Mouse (Mus musculus) c-Kit-positive CD71-negative TER-119-negative erythroid progenitor cells, embryonic 14.5 days (primary cell): ENCODE results near the gene Sh2d6.

ENCODE experiments used
- DNase-seq: peaks from one replicate; pipeline ENCODE4 v3.0.0-alpha.2; 2013; ENCODE audit warnings: low read depth

The Sh2d6 gene

GRCm38 (mm10) chr6:72521607-72522006 is at the start of gene Sh2d6:
Gene Sh2d6 (minus strand): TSS chr6:72521707.
- DNase-seq = no peak

DNA sequence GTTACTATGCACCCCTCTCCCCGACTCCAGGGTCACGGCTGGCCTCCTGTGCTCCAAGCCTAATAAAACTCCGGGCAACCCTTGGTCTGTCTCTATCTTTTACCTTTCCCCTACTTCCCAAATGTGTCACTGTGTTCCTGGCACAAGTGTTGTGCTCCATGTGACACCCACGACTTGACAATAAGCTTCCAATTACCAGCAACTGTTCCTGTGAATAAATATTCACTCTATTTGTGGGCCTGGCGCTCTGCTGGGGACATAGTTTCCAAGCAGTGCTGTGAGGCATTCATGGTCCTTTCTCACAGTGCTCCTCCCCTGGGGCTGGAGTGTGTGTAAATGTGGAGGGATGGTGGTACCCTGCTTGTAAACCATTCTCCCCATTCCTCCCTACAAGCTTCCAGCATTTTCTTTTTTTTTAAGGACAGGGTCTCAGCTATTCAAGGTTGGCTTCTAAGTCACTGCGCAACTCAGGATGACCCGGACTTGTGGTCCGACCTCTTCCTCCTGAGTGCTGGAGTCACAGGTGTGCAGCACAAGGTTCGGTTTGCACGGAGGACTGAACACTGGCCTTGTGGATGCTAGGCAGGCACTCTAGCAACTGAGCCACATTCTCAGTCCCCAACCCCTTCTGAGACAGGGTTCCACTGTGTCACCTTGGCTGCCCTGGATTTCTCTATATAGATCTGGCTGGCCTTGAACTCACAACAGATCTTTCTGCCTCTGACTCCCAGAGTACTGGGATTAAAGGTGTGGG is 49.3 kb upstream of the Sh2d6 start:
- DNase-seq = no peak

GRCm38 (mm10) chr6:72568736-72569135 is 47.2 kb upstream of the Sh2d6 start:
- DNase-seq = no peak

GRCm38 (mm10) chr6:72567508-72567907 is 46.0 kb upstream of the Sh2d6 start:
- no peak for DNase-seq

DNA sequence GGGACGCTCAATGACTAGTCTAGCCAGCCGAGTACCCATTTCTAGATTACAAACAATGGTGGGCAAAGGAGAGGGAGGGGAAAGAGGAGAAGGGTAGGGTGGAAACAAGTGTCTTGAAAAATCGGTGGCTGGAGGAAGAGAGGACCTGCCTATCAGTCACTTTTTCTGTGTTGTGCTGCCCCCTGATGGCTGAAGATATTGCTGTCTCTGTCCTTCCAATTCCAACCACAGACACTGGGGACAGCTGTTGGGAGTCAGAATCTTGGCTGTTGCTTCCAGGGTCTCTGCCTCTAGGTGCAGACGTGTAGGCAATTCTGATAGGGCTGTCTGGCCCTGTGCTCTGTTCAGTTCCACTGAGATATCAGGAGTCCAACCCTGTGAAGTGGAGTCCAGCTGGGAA is 44.5 kb upstream of the Sh2d6 start:
- DNase-seq = peak; percentile 86

GRCm38 (mm10) chr6:72565506-72565905 is 44.0 kb upstream of the Sh2d6 start:
- DNase-seq = no peak

DNA sequence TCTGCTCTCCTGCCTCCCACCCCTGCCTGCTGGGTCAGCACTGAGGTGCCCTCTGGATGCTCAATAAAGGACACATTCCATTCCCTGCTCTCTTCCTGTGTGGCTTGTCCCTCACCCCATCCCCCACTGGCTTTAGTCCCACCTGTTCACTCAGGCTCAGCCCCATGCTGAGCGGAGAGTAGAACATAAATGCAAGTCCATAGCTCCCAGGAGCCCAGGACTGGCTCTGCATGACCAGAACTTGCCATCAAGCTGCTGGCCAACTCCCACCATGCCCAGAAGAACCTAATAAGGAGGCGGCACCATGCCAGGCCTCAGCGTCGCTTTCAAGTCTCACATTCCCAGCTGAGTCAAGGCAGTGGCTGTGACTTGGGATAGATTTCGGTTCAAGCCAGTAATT is 41.4 kb upstream of the Sh2d6 start:
- no peak for DNase-seq

DNA sequence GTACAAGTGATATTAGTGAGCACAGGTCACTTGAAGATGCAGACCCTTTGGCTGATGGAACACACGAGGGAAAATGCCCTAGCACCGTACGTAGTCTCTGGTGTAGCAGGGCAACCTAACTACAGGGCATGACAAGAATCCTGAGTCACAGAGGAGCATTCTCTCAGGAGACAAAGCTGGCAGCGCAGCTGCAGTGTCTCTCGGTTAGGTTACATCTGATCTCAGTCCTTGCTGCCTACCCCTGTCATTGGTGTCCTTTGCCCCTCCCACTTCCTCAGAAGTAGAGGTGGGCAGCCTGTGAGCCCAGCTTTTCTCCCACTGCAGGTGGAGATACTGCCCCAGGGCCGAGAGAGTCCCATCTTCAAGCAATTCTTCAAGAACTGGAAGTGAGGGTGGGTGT is 41.0 kb upstream of the Sh2d6 start:
- no peak for DNase-seq

DNA sequence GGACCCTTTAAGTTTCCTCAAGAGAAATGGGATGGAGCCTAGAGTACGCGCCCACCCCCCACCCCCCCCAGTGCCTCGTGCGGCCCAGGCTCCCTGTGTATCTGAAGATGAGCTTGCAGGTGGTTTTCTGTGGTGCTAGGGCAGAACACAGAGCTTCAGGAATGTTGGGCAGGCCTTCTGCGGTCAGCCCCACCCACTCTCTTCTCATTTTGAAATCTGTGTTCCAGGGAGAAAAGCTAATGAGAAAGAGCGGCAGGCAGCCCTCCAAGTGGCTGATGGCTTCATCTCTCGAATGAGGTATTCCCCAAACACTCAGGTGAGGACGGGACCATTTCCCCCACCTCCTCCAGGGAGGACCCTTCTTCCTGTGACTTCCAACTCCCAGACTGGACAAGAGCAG is 39.3 kb upstream of the Sh2d6 start:
- no peak for DNase-seq

DNA sequence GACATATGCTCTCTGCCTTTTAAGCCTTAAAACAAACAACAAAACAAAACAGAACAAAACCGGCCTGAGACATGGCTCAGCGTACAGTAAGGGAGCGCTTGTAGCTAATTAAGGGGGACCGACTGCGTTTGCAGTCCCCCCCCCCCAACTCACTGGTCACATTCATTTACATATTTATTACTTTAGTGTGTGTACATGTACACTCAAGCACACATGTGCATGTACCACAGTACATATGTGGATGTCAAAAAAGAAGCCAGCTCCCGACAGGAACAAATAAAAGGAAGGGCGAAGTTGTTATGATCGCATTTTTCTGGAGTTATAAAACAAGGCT is 31.5 kb upstream of the Sh2d6 start:
- DNase-seq = no peak

DNA sequence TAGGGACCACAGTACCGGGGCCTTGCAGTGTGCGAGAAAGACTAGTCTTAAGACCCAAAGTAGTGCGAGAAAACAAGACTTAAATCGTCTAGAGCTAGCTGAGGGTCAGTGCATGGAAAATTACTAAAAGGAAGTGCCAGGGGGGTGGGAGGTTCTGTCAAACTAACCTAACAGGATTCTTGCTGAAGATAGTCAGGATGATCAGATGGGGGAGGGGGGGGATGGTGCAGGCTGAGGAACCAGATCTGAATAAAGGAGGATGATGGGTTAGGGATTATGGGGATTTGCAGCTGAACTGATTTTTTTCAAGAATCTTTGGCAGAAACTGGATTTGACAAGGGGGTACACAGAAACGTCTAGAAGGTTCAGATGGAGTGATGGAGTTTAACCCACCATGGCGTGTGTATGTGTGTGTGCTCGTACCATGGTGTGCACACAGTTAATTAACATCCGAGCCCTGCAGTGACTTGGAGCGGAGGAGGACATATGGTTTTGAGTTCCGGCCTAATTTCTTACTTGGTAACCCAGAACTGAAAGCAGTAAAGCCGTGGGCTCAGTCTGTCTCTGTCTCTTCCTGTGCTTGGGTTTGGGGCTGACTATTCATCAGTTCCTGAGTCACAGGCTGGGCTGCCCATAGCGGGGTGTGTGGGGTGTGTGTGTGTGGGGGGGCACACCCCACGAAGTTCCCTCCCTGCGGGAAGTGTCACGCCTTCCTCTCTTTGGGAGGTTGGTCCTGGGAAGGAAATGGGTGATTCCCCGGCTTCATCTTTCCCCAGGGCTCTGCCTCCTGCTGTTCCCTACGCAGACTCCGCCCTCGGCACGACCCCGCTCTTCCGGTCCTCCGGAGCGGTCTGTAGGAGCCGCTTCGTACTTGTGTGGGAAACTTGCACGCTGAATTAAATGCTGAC is 30.9 kb upstream of the Sh2d6 start:
- peak; percentile 47 for DNase-seq

GRCm38 (mm10) chr6:72550503-72551100 is 29.1 kb upstream of the Sh2d6 start:
- DNase-seq = no peak

DNA sequence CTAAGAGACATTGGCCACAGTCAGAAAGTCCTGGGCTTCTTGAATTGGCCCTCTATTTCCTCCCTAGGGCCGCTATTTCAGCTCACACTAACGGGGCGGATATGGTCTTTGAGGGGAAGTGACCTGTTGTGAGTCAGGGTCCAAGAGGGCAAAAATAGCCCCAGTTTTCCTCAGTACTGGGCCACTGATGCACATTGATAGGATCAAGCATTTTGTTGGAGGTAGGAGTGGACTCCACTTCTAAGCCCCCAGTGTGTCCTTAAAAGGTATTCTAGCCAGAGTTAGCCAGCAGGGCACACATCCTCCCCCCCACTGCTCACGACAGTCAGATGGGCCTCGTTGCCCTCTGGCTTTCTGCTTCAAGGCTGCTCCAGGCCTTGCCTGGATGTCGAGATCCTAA is 28.5 kb upstream of the Sh2d6 start:
- no peak for DNase-seq

DNA sequence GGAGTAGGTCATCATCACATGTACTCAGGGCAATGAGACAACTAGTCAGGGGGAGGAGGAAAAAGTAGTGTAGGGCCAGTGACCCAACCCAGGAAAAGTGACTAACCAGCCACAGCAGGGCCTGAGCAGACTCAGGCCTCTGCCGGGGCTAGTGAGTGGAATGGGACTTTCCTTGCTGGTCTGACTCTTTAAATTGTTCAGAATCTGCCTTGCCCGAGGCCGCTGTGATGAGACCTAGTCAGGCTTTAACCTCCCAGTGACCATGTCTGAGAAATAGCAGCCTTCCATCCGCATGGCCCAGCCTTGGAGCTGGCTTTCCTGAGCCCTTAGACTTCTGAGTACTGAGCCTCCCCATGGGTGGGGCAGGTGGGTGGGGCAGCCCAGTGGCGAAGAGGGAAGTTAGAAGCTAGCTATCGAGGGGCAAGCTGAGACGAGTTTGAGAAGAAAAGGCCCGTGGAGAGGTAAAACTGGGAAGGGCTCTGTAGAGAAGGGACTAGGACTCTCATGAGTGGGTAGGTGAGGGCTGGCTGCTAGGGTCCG is 27.6 kb upstream of the Sh2d6 start:
- DNase-seq = peak; percentile 50

- no peak for DNase-seq
These were observed 26.4 kb upstream of the Sh2d6 start for GRCm38 (mm10) chr6:72547862-72548261.

GRCm38 (mm10) chr6:72547121-72547520 is 25.6 kb upstream of the Sh2d6 start:
- no peak for DNase-seq

- DNase-seq = no peak
These were observed 23.9 kb upstream of the Sh2d6 start for GRCm38 (mm10) chr6:72545377-72545776.

GRCm38 (mm10) chr6:72544283-72544987 is 22.9 kb upstream of the Sh2d6 start, which contains the start of gene Capg:
Gene Capg (plus strand): TSS chr6:72544391.
- peak; percentile 69 for DNase-seq

GRCm38 (mm10) chr6:72543265-72543850 is 21.9 kb upstream of the Sh2d6 start:
- no peak for DNase-seq

GRCm38 (mm10) chr6:72538562-72539031 is 17.1 kb upstream of the Sh2d6 start:
- peak; percentile 73 for DNase-seq

GRCm38 (mm10) chr6:72537998-72538500 is 16.5 kb upstream of the Sh2d6 start:
- no peak for DNase-seq
